Mouse (Mus musculus): ENCODE data around the gene Olfr1336.
"Not testable (repeated sequence)": the region's sequence is repeated elsewhere in the genome, so short reads cannot be mapped to it uniquely, and the experiment has no call there.

GRCm38 (mm10) chr7:6477633-6478032 is 21.7 kb downstream of the Olfr1336 start:
- not testable (repeated sequence) for TF ChIP-seq CTCF (IDR thresholded peaks at IDR 0.05; ENCODE audit: control insufficient read depth, insufficient read depth, insufficient replicate concordance, low read depth, low read length); POLR2A (IDR thresholded peaks at IDR 0.05; ENCODE audit: control insufficient read depth, low read depth, low read length)

Data from testis, adult 2 months (tissue).